Mouse (Mus musculus) E14TG2a.4 (cell line): Measurements from ENCODE around the gene Gtdc1.

Experiments used
- H3K27me3 ChIP-seq: 2 replicates; pipeline ENCODE4 v1.6.1; 2014; ENCODE audit warnings: low read length, control low read depth; ENCODE audit not compliant: insufficient read depth
- H3K36me3 ChIP-seq: 2 replicates; pipeline ENCODE4 v1.6.1; 2014; ENCODE audit warnings: low read length, control low read depth; ENCODE audit not compliant: insufficient read depth
- H3K4me1 ChIP-seq: replicated peaks from 2 replicates; pipeline ENCODE4 v1.6.1; 2014; ENCODE audit warnings: low read depth, low read length, control low read depth
- H3K4me3 ChIP-seq: replicated peaks from 2 replicates; pipeline ENCODE4 v1.5.1; 2014; ENCODE audit warnings: mild to moderate bottlenecking, low read length
- H3K9me3 ChIP-seq: 2 replicates; pipeline ENCODE4 v1.6.1; 2014; ENCODE audit warnings: low read length, control low read depth
- CTCF ChIP-seq: conservative IDR thresholded peaks from 2 replicates; pipeline ENCODE4 v1.5.1; 2014; ENCODE audit warnings: low read length
- NANOG ChIP-seq: IDR thresholded peaks from 2 replicates; pipeline ENCODE4 v1.6.1; 2014; ENCODE audit warnings: borderline replicate concordance, low read length, mixed read lengths
- POU5F1 ChIP-seq: IDR thresholded peaks from 2 replicates; pipeline ENCODE4 v1.6.1; 2014; ENCODE audit warnings: low read length, borderline replicate concordance

Gene Gtdc1

GRCm38 (mm10) chr2:44961192-44961591, 33.7 kb upstream of the Gtdc1 start:
- H3K4me3 ChIP-seq = no peak overlapping the region
- H3K4me1 ChIP-seq = no peaks in the 10 kb centered on the region
- H3K9me3 ChIP-seq = no peaks in the 10 kb centered on the region
- TF ChIP-seq NANOG (no peak), POU5F1 (no peak), CTCF (no peak)
- H3K27me3 ChIP-seq = no peaks in the 10 kb centered on the region
- H3K36me3 ChIP-seq = no peaks in the 10 kb centered on the region

GRCm38 (mm10) chr2:44960561-44960960, 33.1 kb upstream of the Gtdc1 start:
- TF ChIP-seq POU5F1 = no peak
- no peak for TF ChIP-seq NANOG
- TF ChIP-seq CTCF = no peak
- H3K27me3 ChIP-seq = no peaks in the 10 kb centered on the region

DNA sequence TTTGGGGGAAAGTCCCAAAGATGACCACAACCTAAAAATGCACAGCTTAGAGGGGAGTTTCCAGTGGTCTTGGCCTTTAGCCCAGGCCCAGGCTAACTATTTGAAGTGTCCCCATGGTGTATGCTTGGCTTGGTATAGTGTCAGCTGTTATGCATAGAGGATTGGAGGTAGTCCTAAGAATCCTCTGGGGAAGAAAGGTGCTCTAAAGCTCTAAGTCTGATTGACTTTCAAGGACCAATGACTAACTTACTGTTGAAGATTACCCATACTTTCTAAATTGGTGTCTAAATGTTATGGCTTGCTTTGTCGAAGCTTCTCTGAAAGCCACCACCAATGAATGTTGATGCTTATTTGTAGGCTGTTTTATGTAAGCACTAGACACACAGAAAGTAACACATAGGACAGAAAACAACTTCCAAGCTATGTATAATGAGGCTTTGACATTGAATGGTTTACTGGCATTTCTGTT, 29.9 kb upstream of the Gtdc1 start:
- peaks cover 9% of the 10 kb centered on the region for H3K4me1 ChIP-seq
- TF ChIP-seq CTCF (no peak), NANOG (no peak), POU5F1 (no peak)
- no peak overlapping the region for H3K4me3 ChIP-seq
- H3K36me3 ChIP-seq = no peaks in the 10 kb centered on the region
- H3K27me3 ChIP-seq = no peaks in the 10 kb centered on the region
- no peaks in the 10 kb centered on the region for H3K9me3 ChIP-seq

More at GRCm38 (mm10) chr2:44960561-44960960, 33.1 kb upstream of the Gtdc1 start:
- no peaks in the 10 kb centered on the region for H3K36me3 ChIP-seq
- H3K4me1 ChIP-seq = no peaks in the 10 kb centered on the region
- H3K9me3 ChIP-seq = no peaks in the 10 kb centered on the region
- no peak overlapping the region for H3K4me3 ChIP-seq

DNA sequence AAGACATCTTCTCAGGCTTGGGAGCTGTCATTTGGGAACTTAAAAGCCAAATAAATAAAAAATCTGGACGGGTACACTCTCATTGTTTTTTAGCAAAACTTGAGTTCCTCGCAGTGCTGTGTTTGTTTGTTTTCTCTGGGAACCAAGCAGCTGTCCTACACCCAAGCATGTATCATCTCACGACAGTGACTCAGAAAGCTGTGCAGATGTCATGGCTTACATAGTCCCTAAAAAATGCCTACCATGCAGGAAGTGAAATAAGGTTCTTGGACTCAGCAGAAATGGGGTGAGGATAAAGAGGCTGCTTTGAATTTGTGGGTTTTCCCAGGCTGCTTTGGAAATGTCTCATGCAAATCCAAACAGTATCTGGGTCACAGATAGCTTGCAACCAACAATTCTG, 28.8 kb upstream of the Gtdc1 start:
- peaks cover 17% of the 10 kb centered on the region for H3K4me1 ChIP-seq
- H3K36me3 ChIP-seq = no peaks in the 10 kb centered on the region
- no peak for TF ChIP-seq POU5F1
- no peak for TF ChIP-seq NANOG
- TF ChIP-seq CTCF = no peak

DNA sequence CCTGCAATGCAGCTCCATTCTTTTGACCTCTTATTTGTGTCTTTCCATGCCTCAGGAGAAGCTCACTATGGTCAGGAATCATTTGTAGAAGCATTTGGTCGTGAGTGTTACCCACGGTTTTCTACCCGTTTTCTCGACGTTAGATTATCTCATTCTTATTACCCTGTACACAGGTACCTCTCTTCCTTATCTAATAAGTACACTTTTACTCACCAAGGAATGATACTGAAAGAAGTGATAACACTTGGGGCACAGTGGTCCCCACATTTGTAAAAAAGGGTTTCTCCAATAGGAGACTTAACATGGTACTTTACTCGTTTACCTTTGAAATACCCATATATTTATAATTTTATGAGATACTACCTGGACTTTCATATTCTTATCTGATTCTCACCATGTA, 28.0 kb upstream of the Gtdc1 start:
- H3K36me3 ChIP-seq = no peaks in the 10 kb centered on the region
- peaks cover 17% of the 10 kb centered on the region for H3K4me1 ChIP-seq
- H3K27me3 ChIP-seq = no peaks in the 10 kb centered on the region
- H3K9me3 ChIP-seq = no peaks in the 10 kb centered on the region
- no peak for TF ChIP-seq POU5F1
- TF ChIP-seq NANOG = no peak
- TF ChIP-seq CTCF = no peak
- H3K4me3 ChIP-seq = no peak overlapping the region

More for the DNA sequence above, 28.8 kb upstream of the Gtdc1 start:
- Histone ChIP-seq H3K27me3 (no peaks in the 10 kb centered on the region), H3K9me3 (no peaks in the 10 kb centered on the region), H3K4me3 (no peak overlapping the region)

GRCm38 (mm10) chr2:44954180-44954579, 26.7 kb upstream of the Gtdc1 start:
- no peak overlapping the region for H3K4me3 ChIP-seq
- H3K9me3 ChIP-seq = no peaks in the 10 kb centered on the region
- no peaks in the 10 kb centered on the region for H3K36me3 ChIP-seq
- no peaks in the 10 kb centered on the region for H3K27me3 ChIP-seq
- H3K4me1 ChIP-seq = peaks cover 17% of the 10 kb centered on the region
- no peak for TF ChIP-seq CTCF
- no peak for TF ChIP-seq NANOG
- no peak for TF ChIP-seq POU5F1

DNA sequence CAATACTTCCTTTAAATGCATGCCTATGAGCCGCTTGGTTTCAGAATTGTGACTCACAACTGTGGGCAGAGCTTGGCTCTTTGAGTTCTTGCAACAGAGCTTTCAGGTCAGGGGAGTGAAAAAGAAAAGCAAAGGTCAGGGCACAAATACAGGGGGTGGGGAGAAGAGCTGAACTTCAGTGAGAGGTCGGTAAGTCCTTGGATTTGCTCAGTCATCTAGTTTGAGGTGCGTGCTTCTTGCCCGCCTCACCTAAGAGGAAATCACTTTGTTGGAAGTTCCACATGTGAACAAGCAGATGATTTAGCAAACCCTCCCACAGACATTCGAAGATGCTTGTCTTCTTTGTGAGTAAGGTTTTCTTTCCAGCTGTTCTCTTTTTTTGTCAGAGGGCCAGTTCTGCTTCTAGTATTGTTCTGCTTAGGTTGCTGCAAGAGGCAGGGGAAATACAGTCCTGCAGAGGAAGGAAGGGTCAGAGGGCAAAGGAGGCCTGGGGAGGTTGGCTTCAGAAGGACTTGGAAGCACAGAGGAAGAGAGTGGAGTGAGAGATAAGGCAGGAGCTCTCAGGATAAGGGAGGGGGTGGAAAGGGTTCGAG, 25.5 kb upstream of the Gtdc1 start:
- TF ChIP-seq POU5F1 = no peak
- no peak for TF ChIP-seq CTCF
- TF ChIP-seq NANOG = no peak
- H3K4me3 ChIP-seq = no peak overlapping the region
- peaks cover 17% of the 10 kb centered on the region for H3K4me1 ChIP-seq
- H3K27me3 ChIP-seq = no peaks in the 10 kb centered on the region
- no peaks in the 10 kb centered on the region for H3K36me3 ChIP-seq
- H3K9me3 ChIP-seq = no peaks in the 10 kb centered on the region

DNA sequence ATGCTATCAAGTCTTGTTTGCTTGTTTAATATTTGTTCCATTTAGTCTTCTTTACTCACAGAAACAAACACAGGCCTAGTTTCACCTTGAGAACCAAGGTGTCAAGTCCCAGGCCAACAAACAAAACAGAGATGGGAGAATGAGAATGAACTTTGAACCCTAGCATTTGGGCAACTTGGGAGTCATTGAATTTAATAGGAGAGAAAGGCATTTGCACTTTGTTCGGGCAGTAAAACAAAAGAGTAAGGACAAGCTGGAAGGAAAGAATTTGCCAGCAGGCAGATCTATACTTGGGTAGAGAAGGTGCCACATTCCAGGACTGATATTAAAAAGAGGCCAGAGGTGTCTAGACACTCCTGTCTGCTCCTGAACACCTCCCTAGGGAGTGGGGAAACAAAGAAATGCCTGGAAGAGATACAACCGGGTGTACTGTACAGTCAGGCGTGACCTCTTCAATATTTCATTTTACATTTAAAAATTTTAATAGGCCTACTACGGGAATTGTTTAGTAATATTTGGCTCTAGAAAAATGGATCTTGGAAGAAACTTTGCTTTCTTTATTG, 24.3 kb upstream of the Gtdc1 start:
- TF ChIP-seq POU5F1 (no peak), NANOG (no peak), CTCF (no peak)
- no peaks in the 10 kb centered on the region for H3K9me3 ChIP-seq
- no peaks in the 10 kb centered on the region for H3K36me3 ChIP-seq
- peaks cover 17% of the 10 kb centered on the region for H3K4me1 ChIP-seq
- H3K4me3 ChIP-seq = no peak overlapping the region
- H3K27me3 ChIP-seq = no peaks in the 10 kb centered on the region

- TF ChIP-seq POU5F1 (no peak), CTCF (no peak), NANOG (no peak)
- Histone ChIP-seq H3K4me3 (no peak overlapping the region), H3K9me3 (no peaks in the 10 kb centered on the region), H3K4me1 (no peaks in the 10 kb centered on the region), H3K36me3 (no peaks in the 10 kb centered on the region), H3K27me3 (no peaks in the 10 kb centered on the region)
Observed at GRCm38 (mm10) chr2:44944689-44945088, 17.2 kb upstream of the Gtdc1 start.
